Mouse (Mus musculus): ENCODE measurements around the gene Olfr13. TPM values are rescaled to one million over a fixed set of nuclear protein-coding genes. Genes with fewer than 3 reads are reported as not detected.
"Not testable (repeated sequence)": the region's sequence is repeated elsewhere in the genome, so short reads cannot be mapped to it uniquely, and the experiment has no call there.

The Olfr13 gene
- polyA plus RNA-seq, 1 experiment, result not detected

DNA sequence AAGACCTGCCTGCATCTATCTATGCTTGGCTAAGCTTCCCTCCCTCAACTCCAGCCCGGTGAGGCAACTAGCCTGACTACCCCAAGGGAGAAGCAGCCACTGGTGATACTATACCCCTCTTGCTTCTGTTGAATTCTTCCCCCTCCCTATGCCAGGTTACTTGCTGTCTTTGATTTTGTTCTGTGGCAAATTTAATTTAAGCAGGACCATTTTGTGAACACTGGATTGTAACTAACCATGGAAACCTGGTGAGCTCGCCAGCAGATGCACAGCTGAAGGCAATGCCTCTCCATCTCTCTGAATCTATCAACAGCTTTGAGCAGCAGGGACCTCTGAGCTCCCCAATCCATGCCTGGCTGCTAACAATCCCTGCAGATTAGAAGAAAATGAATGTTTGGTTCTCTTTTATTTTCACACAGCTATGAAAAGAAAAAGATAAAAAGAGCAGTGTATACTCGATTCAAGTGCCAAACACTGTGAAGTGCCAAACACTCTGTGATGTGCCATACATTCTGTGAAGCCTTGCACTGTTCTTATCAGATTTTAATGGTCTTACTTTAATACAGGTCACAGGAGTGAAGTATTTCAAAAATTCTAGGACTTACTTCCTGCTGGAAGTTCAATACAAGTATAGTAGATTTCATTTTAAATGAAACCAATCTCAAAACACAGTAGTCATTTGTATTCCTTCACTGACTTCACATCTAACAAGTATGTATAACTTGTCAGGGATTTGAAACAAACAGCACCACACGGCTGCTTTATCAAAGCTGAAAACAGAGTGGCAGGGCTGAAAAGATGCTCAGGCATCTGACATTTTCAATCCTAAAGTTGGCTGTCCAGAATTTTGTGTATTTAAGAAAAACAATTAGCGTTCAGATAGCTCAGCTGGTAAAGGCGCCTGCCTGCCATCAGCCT is 6.9 kb downstream of the Olfr13 start:
- no peaks in the 10 kb centered on the region for H3K27me3 ChIP-seq (ENCODE audit: control insufficient read depth, insufficient read depth, low read length, poor library complexity, severe bottlenecking)
- H3K9me3 ChIP-seq (replicated peaks; ENCODE audit: control insufficient read depth, insufficient read depth, low read length, poor library complexity, severe bottlenecking), result no peaks in the 10 kb centered on the region
- no peak for TF ChIP-seq EP300 (IDR thresholded peaks at IDR 0.05; ENCODE audit: insufficient read depth, low read depth, low read length)
- no peak for TF ChIP-seq POLR2A (IDR thresholded peaks at IDR 0.05; ENCODE audit: insufficient read depth, low read length)
- no peak for TF ChIP-seq CTCF (IDR thresholded peaks at IDR 0.05; ENCODE audit: low read depth, low read length)
- no peak overlapping the region for H3K9ac ChIP-seq (ENCODE audit: low read depth, poor library complexity, severe bottlenecking)
- no peaks in the 10 kb centered on the region for H3K4me1 ChIP-seq (ENCODE audit: control insufficient read depth, insufficient read depth, low read length)
- no peak overlapping the region for H3K27ac ChIP-seq (ENCODE audit: insufficient read depth, low read length)
- no peaks in the 10 kb centered on the region for H3K36me3 ChIP-seq (ENCODE audit: control insufficient read depth, insufficient read depth, low read length, poor library complexity, severe bottlenecking)
- H3K4me3 ChIP-seq (ENCODE audit: low read depth, low read length), result no peak overlapping the region

DNA sequence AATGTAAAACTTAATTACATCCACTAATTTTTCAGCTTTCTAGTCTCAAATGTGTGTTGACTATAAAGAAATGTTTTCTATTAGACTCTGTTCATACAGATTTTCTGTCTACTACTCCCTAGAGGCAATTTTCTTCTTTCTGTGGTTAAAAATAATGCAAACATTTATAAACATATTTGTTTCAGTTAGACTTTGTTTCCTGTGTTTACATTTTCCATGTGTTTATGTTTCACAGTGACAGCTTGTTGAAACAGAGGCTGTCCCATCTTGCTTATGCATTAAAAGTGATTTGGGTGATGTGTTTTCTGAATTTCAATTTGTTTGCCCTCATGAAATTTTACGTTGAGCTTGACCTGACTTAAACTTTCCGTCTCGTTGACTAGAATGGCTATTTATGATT is 19.0 kb downstream of the Olfr13 start:
- Histone ChIP-seq H3K27ac (ENCODE audit: insufficient read depth, low read length) (no peak overlapping the region), H3K4me1 (ENCODE audit: control insufficient read depth, insufficient read depth, low read length) (no peaks in the 10 kb centered on the region), H3K4me3 (ENCODE audit: low read depth, low read length) (no peak overlapping the region), H3K27me3 (ENCODE audit: control insufficient read depth, insufficient read depth, low read length, poor library complexity, severe bottlenecking) (no peaks in the 10 kb centered on the region), H3K9ac (ENCODE audit: low read depth, poor library complexity, severe bottlenecking) (no peak overlapping the region), H3K36me3 (ENCODE audit: control insufficient read depth, insufficient read depth, low read length, poor library complexity, severe bottlenecking) (no peaks in the 10 kb centered on the region), H3K9me3 (replicated peaks; ENCODE audit: control insufficient read depth, insufficient read depth, low read length, poor library complexity, severe bottlenecking) (no peaks in the 10 kb centered on the region)
- TF ChIP-seq EP300 (IDR thresholded peaks at IDR 0.05; ENCODE audit: insufficient read depth, low read depth, low read length) (no peak), CTCF (IDR thresholded peaks at IDR 0.05; ENCODE audit: low read depth, low read length) (no peak), POLR2A (IDR thresholded peaks at IDR 0.05; ENCODE audit: insufficient read depth, low read length) (no peak)

DNA sequence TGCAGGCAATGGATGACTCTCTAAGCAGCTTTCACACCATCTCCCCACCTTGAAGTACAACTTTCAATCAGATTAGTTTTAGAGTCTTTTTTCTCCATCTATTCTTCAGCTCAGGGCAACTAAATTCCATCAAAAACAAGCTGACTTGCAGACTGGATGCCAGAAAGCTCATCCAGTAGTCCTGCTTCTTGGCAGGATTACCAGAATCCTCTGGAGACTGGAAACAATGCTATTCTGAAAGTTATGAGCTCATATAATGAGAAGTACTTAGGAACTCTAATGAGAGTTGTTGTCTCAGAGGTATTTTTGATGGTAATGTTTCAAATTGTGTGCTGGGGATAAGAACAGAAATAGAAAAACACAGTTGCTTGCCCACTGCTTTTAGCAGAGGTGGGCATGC is 24.8 kb downstream of the Olfr13 start, which contains the start of gene Olfr435:
Gene Olfr435 (plus strand): TSS at position 366 of the 400 bp plus-strand sequence.
- no peaks in the 10 kb centered on the region for H3K27me3 ChIP-seq (ENCODE audit: control insufficient read depth, insufficient read depth, low read length, poor library complexity, severe bottlenecking)
- no peak within 1 kb of the TSS for H3K9ac ChIP-seq (ENCODE audit: low read depth, poor library complexity, severe bottlenecking)
- no peaks in the 10 kb centered on the region for H3K36me3 ChIP-seq (ENCODE audit: control insufficient read depth, insufficient read depth, low read length, poor library complexity, severe bottlenecking)
- no peak within 1 kb of the TSS for H3K27ac ChIP-seq (ENCODE audit: insufficient read depth, low read length)
- H3K4me1 ChIP-seq (ENCODE audit: control insufficient read depth, insufficient read depth, low read length), result no peaks in the 10 kb centered on the region
- TF ChIP-seq POLR2A (IDR thresholded peaks at IDR 0.05; ENCODE audit: insufficient read depth, low read length) (no peak), CTCF (IDR thresholded peaks at IDR 0.05; ENCODE audit: low read depth, low read length) (no peak), EP300 (IDR thresholded peaks at IDR 0.05; ENCODE audit: insufficient read depth, low read depth, low read length) (no peak)
- no peaks in the 10 kb centered on the region for H3K9me3 ChIP-seq (replicated peaks; ENCODE audit: control insufficient read depth, insufficient read depth, low read length, poor library complexity, severe bottlenecking)
- H3K4me3 ChIP-seq (ENCODE audit: low read depth, low read length), result no peak within 1 kb of the TSS

DNA sequence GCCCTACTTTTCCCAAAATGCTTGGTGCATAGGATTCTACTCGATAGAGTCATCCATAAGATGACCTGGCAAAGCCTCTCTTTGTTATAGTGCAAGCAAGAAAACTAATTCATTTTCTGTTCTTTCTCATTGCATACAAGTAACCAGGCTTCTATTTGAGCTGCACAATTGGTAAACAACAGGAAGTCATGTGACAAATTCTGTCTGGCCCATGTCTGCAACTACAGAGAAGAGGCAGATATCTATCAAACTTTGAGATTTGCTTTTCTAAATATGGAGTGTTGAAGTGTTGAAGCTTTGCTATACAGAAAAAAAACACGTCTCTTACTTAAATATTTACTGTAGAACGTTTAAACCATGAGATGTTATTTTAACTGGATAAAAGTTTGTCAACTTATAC is 26.2 kb downstream of the Olfr13 start:
- no peaks in the 10 kb centered on the region for H3K27me3 ChIP-seq (ENCODE audit: control insufficient read depth, insufficient read depth, low read length, poor library complexity, severe bottlenecking)
- H3K4me3 ChIP-seq (ENCODE audit: low read depth, low read length), result no peak overlapping the region
- H3K9ac ChIP-seq (ENCODE audit: low read depth, poor library complexity, severe bottlenecking), result no peak overlapping the region
- H3K9me3 ChIP-seq (replicated peaks; ENCODE audit: control insufficient read depth, insufficient read depth, low read length, poor library complexity, severe bottlenecking), result no peaks in the 10 kb centered on the region
- no peak overlapping the region for H3K27ac ChIP-seq (ENCODE audit: insufficient read depth, low read length)
- TF ChIP-seq EP300 (IDR thresholded peaks at IDR 0.05; ENCODE audit: insufficient read depth, low read depth, low read length), result no peak
- TF ChIP-seq CTCF (IDR thresholded peaks at IDR 0.05; ENCODE audit: low read depth, low read length), result no peak
- no peak for TF ChIP-seq POLR2A (IDR thresholded peaks at IDR 0.05; ENCODE audit: insufficient read depth, low read length)
- no peaks in the 10 kb centered on the region for H3K36me3 ChIP-seq (ENCODE audit: control insufficient read depth, insufficient read depth, low read length, poor library complexity, severe bottlenecking)
- H3K4me1 ChIP-seq (ENCODE audit: control insufficient read depth, insufficient read depth, low read length), result no peaks in the 10 kb centered on the region

DNA sequence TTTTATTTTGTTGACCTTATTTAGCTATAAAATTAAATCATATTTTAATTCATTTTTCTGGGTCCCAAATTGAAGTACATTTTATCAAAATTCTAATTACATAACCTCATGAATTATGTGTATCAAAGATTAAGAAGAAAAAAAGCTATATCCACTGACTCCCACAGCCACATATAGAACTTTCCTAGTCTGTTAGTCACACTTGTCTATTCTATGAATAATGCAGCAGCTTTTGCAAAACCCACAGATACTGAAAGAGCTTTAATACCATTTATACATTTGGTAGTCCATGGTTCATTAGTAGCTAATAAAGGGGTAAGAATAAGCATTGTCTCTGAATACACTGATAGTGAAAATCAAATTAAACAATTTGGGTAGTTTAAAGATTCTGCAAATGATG is 30.8 kb downstream of the Olfr13 start:
- TF ChIP-seq CTCF (IDR thresholded peaks at IDR 0.05; ENCODE audit: low read depth, low read length), result no peak
- TF ChIP-seq EP300 (IDR thresholded peaks at IDR 0.05; ENCODE audit: insufficient read depth, low read depth, low read length), result no peak
- no peak for TF ChIP-seq POLR2A (IDR thresholded peaks at IDR 0.05; ENCODE audit: insufficient read depth, low read length)
- Histone ChIP-seq H3K27ac (ENCODE audit: insufficient read depth, low read length) (no peak overlapping the region), H3K4me3 (ENCODE audit: low read depth, low read length) (no peak overlapping the region), H3K4me1 (ENCODE audit: control insufficient read depth, insufficient read depth, low read length) (no peaks in the 10 kb centered on the region), H3K9ac (ENCODE audit: low read depth, poor library complexity, severe bottlenecking) (no peak overlapping the region), H3K9me3 (replicated peaks; ENCODE audit: control insufficient read depth, insufficient read depth, low read length, poor library complexity, severe bottlenecking) (no peaks in the 10 kb centered on the region), H3K36me3 (ENCODE audit: control insufficient read depth, insufficient read depth, low read length, poor library complexity, severe bottlenecking) (no peaks in the 10 kb centered on the region), H3K27me3 (ENCODE audit: control insufficient read depth, insufficient read depth, low read length, poor library complexity, severe bottlenecking) (no peaks in the 10 kb centered on the region)

DNA sequence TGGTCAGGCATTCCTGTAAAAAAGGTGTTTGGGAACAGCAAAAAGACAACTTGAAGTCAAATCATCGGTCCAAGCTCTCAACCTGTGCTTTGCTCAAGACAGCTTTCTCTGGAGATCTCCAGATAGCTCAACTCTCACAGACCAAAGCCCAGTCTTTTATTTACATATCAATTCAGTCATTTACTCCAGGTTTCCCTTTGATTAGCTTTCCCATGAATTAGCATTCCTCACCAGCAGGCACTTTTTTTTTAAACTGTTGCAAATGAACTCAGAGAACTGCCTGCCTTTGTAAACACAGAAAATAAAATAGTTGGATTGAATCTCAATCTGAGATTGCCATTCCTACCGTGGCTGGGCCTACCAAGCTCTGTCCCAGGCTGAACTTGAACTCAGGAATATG is 33.4 kb downstream of the Olfr13 start:
- H3K9ac ChIP-seq (ENCODE audit: low read depth, poor library complexity, severe bottlenecking), result no peak overlapping the region
- no peaks in the 10 kb centered on the region for H3K27me3 ChIP-seq (ENCODE audit: control insufficient read depth, insufficient read depth, low read length, poor library complexity, severe bottlenecking)
- H3K27ac ChIP-seq (ENCODE audit: insufficient read depth, low read length), result no peak overlapping the region
- TF ChIP-seq POLR2A (IDR thresholded peaks at IDR 0.05; ENCODE audit: insufficient read depth, low read length) (no peak), EP300 (IDR thresholded peaks at IDR 0.05; ENCODE audit: insufficient read depth, low read depth, low read length) (no peak), CTCF (IDR thresholded peaks at IDR 0.05; ENCODE audit: low read depth, low read length) (no peak)
- no peaks in the 10 kb centered on the region for H3K9me3 ChIP-seq (replicated peaks; ENCODE audit: control insufficient read depth, insufficient read depth, low read length, poor library complexity, severe bottlenecking)
- no peaks in the 10 kb centered on the region for H3K4me1 ChIP-seq (ENCODE audit: control insufficient read depth, insufficient read depth, low read length)
- H3K36me3 ChIP-seq (ENCODE audit: control insufficient read depth, insufficient read depth, low read length, poor library complexity, severe bottlenecking), result no peaks in the 10 kb centered on the region
- no peak overlapping the region for H3K4me3 ChIP-seq (ENCODE audit: low read depth, low read length)

DNA sequence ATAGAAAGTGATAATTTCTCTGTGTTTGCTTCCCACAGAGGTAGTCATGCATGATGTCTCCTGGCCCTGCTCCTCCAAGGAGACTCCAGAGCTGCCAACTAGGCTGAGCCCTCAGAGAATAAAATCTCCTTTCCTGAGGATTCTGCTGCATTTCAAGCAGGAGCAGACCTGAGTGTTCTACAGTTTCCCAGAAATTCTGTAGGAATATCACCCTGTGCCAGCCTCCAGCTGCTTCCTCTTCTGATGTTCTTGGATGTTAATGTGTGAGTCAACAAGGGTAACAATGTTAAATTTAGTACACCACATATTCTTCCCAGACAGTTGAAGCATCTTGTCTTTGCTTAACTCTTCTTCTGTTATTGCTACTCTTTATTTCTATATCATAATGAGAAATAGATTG is 40.9 kb downstream of the Olfr13 start, which contains the start of gene Olfr434:
Gene Olfr434 (plus strand): TSS at position 149 of the 400 bp plus-strand sequence.
- H3K36me3 ChIP-seq (ENCODE audit: control insufficient read depth, insufficient read depth, low read length, poor library complexity, severe bottlenecking); H3K27me3 ChIP-seq (ENCODE audit: control insufficient read depth, insufficient read depth, low read length, poor library complexity, severe bottlenecking); H3K9ac ChIP-seq (ENCODE audit: low read depth, poor library complexity, severe bottlenecking); H3K9me3 ChIP-seq (replicated peaks; ENCODE audit: control insufficient read depth, insufficient read depth, low read length, poor library complexity, severe bottlenecking); H3K4me1 ChIP-seq (ENCODE audit: control insufficient read depth, insufficient read depth, low read length); H3K4me3 ChIP-seq (ENCODE audit: low read depth, low read length); H3K27ac ChIP-seq (ENCODE audit: insufficient read depth, low read length): not testable (repeated sequence)

Data from ES-Bruce4 (cell line).